Mouse (Mus musculus): ENCODE measurements around the gene Ppp1r27.
"Not testable (repeated sequence)": the region's sequence is repeated elsewhere in the genome, so short reads cannot be mapped to it uniquely, and the experiment has no call there.

The Ppp1r27 gene

GRCm38 (mm10) chr11:120576365-120576981 is 25.5 kb upstream of the Ppp1r27 start:
- CTCF ChIA-PET: no interaction called here

GRCm38 (mm10) chr11:120575940-120576339 is 25.0 kb upstream of the Ppp1r27 start:
- CTCF ChIA-PET: no interaction called here

DNA sequence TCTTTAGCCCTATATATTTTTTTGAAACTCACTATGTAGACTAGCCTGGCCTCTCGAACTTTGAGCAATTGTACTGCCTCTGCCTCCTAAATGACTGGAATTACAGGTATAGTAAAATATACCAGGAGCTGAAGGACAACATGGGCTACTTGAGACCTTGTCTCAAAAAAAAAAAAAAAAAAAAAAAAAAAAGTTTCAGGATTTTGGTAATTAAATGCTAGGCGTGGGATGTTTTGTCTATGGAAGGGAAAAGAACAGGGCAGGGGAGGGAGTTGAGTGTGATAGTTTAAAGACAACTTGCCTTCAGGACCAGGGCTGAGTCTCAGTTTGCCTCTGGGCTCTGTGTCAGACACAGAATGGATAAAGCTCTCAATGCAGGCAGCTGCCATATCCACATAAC is 24.1 kb upstream of the Ppp1r27 start:
- CTCF ChIA-PET: interaction anchor here (0.6 to 0.7 kb wide), 2 partner anchors 52 to 369 kb away, joined by 3 to 16 read pairs; no protein-coding TSS in a partner anchor

DNA sequence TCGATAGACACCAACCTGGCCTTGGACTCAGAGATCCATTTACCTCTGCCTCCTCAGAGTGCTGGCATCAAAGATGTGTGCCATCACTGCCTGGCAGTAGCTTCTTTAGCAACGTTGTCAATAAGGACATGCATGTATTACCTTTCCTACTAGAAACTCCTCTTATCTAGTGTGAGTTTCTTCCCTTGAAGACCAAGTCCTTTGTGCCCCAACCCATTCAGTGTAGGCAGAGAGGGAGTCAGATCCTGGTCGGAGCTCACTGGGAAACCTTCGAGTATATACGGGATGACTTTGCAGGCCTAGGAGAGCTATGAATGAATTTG is 23.3 kb upstream of the Ppp1r27 start:
- CTCF ChIA-PET: interaction anchor here (0.6 to 0.7 kb wide), 2 partner anchors 9 to 59 kb away, joined by 3 read pairs; no protein-coding TSS in a partner anchor

- CTCF ChIA-PET: interaction anchor here (0.6 to 0.7 kb wide), 2 partner anchors 9 to 59 kb away, joined by 3 read pairs; no protein-coding TSS in a partner anchor
Measured at GRCm38 (mm10) chr11:120573585-120574277, 22.8 kb upstream of the Ppp1r27 start.

DNA sequence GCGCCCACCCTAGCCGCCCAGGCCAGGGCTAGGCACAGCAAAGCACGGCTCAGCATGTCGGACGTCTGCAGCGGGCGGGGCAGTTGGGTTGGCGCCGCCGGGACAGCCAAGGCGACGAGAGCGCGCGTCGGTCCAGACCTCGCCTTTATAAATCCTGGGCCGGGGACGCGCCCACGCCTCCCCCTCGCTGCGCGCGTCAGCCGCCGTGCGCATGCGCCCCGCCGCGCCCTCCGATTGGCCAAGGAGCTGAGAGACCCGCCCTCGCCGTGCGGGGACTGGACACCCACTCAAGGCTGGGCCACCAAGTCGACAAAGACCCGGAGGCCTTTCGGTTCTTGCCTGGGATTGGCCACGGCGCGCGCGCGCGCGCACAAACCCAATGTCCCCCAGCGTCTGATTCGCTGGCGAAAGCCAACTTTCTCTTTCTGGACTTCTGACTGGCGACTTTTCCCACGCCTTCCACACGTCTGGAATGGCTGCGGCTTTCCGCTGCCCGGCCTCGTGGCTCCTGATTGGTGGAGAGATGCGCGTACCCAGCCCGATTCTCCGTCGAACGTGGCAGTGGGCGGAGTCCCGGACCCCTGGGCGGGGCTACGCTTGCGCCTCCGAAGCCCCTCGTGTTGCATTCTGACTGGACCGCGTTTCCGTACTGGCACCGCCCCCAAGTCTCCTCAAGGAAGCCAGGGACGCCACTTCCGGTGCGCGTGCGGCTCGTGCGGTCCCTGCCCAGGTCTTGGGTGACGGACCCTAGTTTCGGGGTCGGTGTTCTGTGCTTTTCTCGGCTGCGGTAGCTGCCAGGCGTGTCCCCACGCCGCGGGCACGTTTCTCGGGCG is 22.0 kb upstream of the Ppp1r27 start, which contains the start of gene P4hb:
TSS of gene P4hb (minus strand) at position 502 of the 833 bp plus-strand sequence.
- CTCF ChIA-PET: no interaction called here

GRCm38 (mm10) chr11:120572417-120572751 is 21.5 kb upstream of the Ppp1r27 start:
- CTCF ChIA-PET: interaction anchor here (0.6 to 1.0 kb wide), 2 partner anchors 8 to 21 kb away, joined by 4 read pairs; partner anchors contain the start of gene Ppp1r27

DNA sequence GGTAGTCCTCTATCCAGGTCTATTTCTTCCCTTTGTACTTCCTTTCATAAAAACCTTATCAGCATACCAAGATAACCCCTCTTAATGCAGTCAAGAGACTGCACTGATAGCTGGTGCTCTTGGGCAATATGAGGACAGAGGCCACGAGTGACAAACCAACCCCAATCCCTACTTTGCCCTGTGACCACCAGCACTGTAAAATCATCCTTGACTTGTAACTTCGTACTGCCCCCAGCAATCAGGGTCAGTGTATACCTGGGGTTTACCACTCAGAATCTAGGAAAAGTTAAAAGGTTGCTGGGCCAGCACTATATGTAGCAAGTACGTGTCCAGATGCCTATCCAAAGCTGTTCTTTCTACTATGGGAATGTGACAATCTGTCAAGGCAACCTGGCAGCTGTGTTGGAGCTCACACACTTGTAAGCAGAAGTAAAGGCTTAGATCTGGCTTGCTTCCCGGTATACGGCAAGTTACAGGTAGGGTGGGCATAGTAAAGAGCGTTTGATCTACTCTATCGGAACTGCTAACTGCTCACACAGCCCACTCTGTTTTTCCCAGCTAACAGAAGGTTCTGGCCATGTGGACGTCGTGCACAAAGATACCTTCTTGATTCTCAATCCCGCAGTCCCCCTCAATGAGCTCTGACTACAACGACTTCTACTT is 21.0 kb upstream of the Ppp1r27 start:
- CTCF ChIA-PET: interaction anchor here (0.6 to 1.0 kb wide), 2 partner anchors 7 to 21 kb away, joined by 4 read pairs; partner anchors contain the start of gene Ppp1r27

DNA sequence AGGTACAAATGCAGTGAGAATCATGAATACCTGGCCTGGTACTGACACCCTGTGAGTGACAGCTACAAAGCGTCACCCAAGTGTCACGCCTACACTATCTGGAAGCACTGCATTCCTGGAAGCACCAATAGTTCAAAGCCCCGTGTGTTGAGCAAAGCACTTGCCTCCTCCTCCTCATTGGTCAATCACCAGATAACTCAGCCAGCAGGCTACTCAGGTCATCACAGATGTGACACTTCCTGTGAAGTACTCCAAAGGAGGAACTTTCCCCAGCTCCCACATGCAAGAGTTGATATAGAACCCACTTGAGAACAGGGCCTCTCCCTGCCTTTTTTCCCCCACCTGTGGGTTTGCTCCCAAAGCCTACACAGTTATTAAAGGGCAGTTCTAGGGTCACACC is 20.2 kb upstream of the Ppp1r27 start:
- CTCF ChIA-PET: no interaction called here

DNA sequence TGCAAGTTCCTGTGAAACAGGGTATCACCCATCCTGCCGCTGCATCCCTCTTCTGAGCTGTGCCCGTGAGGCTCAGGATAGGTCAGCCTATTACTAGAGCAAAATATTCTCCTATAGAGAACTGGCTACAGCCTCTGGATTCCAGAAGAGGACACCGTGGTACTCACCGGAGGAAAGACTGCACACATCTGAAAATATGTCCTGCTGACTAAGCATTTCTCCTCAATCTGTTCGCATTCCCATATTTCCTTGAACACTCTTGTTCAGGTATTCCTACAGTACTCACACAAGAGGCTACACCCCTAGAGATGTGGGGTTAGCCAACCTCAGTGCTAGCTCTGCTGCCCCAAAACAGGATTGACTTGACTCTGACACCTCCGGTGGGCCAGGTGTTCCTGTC is 17.4 kb upstream of the Ppp1r27 start:
- CTCF ChIA-PET: no interaction called here

GRCm38 (mm10) chr11:120565114-120565513 is 14.2 kb upstream of the Ppp1r27 start:
- CTCF ChIA-PET: no interaction called here

GRCm38 (mm10) chr11:120562949-120563348 is 12.0 kb upstream of the Ppp1r27 start:
- CTCF ChIA-PET: interaction anchor here (0.6 kb wide), 1 partner anchor 58 kb away, joined by 11 read pairs; no protein-coding TSS in a partner anchor

DNA sequence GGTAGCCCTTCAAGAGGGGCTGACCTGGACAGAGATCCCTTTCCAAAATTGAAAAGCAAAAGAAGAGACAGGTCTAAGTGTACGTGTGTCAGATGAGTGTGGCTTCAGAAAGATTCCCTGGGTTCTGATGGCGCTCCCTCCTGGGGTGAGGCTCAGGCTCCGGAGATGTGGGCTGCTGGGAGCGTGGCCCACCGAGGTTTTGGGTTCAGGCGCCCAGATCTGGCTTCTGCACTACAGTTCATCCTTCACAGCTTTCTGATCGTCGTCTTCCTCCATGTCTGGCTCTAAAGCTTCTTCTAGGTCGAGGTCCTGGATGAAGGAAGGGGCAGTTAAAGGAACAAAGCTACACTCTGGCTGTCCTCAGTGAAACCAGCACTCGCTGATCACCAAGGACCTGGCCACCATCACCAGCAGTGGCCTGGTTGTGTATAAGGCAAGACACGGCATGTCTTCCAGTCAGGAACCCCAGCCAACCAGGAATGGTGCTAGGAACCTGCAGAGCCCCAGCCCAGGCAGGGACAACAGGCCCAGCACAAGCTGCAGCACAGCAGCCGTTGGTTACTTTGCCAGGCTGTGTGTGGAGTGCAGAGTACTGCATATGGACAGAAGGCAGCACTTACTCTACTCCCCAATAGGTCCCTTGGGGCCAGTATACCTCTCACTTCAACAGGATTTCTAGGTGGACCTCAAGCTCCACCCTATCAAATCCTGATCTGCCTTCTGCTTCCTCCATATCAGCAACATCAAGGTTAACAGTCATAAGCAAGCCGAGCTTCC is 10.2 kb upstream of the Ppp1r27 start:
- CTCF ChIA-PET: no interaction called here

GRCm38 (mm10) chr11:120558843-120559242 is 7.9 kb upstream of the Ppp1r27 start:
- CTCF ChIA-PET: not testable (repeated sequence)

GRCm38 (mm10) chr11:120555260-120555659 is 4.3 kb upstream of the Ppp1r27 start:
- CTCF ChIA-PET: interaction anchor here (1.8 kb wide), 1 partner anchor 43 kb away, joined by 8 read pairs; no protein-coding TSS in a partner anchor

DNA sequence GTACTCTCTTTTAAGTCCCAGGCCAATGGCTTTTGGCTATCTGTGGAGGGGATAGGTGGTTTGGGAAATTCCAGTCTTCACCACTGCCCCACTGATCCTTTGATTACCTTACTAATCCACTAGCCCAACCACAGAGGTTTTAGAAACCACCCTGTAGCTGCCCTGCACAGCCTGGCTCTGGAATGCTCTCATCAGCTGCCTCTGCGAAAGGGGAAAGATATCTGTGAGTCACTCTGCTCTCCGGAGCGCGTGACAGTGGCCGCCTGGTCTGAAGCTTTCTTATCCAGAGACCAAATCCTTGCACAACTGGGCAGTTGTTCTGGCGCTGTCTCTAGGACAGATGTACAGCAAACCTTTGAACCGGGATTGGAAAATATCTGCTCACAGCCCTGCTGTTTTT is 3.9 kb upstream of the Ppp1r27 start:
- CTCF ChIA-PET: interaction anchor here (1.8 kb wide), 1 partner anchor 42 kb away, joined by 8 read pairs; no protein-coding TSS in a partner anchor

- CTCF ChIA-PET: interaction anchor here (0.5 to 0.6 kb wide), 2 partner anchors 170 to 285 kb away, joined by 3 to 4 read pairs; no protein-coding TSS in a partner anchor
Measured at GRCm38 (mm10) chr11:120552736-120553135, 1.8 kb upstream of the Ppp1r27 start.

GRCm38 (mm10) chr11:120549986-120550809 is 734 bp downstream of the Ppp1r27 start:
- CTCF ChIA-PET: interaction anchor here (0.7 to 0.9 kb wide), 2 partner anchors 22 to 206 kb away, joined by 3 to 4 read pairs; no protein-coding TSS in a partner anchor

- CTCF ChIA-PET: interaction anchor here (0.7 to 1.3 kb wide), 2 partner anchors 18 to 205 kb away, joined by 3 read pairs; no protein-coding TSS in a partner anchor
Measured at GRCm38 (mm10) chr11:120549168-120549945, 1.6 kb downstream of the Ppp1r27 start, which contains the start of gene Mcrip1. Gene Mcrip1 (minus strand): TSS chr11:120549727.
